Mouse (Mus musculus): Measurements from ENCODE around the gene Ralgapb. TPM values are rescaled to one million over a fixed set of nuclear protein-coding genes. Genes with fewer than 3 reads are reported as not detected.

The Ralgapb gene
- total RNA-seq, 2 experiments from 2014 or later: 25.8 to 54.0 TPM

DNA sequence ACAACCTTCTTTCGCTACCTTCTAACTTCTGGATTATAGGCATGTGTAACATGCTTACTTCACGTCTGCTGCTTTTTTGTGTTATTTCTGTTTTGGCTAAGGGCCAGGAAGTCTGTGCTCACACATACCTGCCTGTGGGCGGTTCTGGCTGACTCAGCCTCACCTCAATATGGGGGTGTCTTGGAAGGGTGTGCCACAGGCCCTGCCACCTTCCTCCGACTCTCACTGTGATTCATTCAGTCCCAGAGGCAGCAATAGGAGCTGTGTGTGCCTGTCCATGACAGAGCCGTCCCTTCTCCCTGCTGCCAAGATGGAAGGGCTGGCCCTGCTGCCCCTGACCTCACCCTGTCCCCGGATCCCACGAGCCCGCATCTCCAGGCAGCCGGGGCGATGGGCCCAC lies 102.9 kb downstream of the Ralgapb start, which contains the start of gene Arhgap40:
Arhgap40 (plus strand) TSS at position 269 of the 400 bp plus-strand sequence.
- no peak for ATAC-seq (replicated peaks; ENCODE audit: poor library complexity, severe bottlenecking)

DNA sequence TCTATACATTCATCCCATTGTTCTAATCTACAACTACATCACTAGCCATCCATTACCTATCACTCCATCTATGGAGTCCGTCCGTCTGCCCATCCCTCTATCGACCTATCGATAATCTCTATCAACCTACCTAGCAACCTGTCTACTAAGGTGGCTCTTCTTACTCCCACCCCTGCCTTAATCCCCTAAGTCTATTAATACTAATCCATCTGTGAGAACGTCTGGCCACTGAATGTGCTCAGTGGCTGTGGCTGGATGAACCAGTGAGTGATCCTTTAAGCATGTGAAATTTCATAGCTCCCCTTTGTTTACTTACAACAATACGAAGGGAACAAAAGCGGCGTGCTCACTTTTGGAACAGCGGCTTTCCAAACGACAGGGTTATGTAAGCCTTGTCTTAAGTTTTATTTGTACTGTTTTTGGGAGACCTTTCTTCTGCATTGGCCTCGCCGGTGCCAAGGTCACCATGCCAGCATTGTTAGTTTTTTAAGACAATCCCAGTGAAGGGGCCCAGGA lies 104.2 kb downstream of the Ralgapb start:
- no peak for ATAC-seq (replicated peaks; ENCODE audit: poor library complexity, severe bottlenecking)

DNA sequence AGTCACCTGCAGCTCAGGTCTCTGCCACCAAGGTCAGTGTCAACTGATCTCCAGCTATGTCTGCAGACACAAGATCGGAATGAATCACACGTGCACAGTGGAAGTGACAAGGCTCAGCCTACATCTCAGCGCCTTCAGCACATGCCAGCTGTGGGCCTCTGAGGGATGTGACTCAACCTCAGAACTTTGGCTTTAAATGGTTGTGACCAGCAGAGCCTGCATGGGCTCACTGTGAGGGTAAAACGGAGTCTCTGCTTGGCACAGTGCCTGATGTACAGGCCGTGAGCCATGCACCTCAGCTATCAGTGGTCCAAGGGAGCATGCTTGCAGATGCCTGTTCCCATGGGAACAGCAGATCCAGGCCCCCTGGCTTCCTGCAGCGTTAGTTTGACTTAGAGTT lies 108.9 kb downstream of the Ralgapb start:
- no peak for ATAC-seq (replicated peaks; ENCODE audit: poor library complexity, severe bottlenecking)

DNA sequence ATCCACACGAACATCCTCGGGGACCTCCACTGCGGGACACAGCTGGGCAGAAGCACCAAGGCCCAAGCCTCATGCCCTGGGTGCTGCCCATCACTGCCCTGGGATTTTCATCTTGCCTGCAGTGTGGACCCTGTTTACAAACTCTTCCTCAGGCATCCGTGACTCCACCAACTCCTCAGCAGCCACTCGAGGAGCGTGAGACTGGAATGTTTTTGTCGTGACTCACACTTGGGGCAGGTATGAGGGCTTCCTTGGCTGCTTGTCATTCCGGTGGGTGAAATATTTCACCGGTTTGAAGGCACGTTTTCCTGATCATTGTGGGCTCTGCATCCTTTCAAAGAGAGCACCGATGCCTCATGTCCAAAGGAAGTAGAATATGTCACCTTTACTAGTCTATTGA lies 109.4 kb downstream of the Ralgapb start:
- ATAC-seq (replicated peaks; ENCODE audit: poor library complexity, severe bottlenecking): no peak

DNA sequence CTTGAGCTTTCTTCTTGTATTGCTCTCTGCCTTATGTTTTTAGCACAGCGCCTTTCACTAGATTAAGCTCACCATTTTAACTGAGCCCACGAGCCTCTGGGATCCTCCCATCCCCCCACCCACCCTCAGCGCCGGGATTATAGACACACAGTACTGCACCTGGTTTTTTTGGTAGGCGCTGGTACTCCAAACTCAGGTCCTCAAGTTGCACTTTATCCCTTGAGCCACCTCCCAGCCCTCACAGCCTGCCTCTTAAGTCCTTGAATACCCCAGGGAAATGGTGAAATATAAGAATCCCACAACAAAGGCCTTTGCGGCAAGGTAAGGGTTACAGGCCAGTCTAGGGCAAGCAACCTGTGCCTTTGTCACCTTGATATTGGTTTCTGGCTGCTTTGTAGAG lies 110.2 kb downstream of the Ralgapb start:
- ATAC-seq (replicated peaks; ENCODE audit: poor library complexity, severe bottlenecking): no peak

DNA sequence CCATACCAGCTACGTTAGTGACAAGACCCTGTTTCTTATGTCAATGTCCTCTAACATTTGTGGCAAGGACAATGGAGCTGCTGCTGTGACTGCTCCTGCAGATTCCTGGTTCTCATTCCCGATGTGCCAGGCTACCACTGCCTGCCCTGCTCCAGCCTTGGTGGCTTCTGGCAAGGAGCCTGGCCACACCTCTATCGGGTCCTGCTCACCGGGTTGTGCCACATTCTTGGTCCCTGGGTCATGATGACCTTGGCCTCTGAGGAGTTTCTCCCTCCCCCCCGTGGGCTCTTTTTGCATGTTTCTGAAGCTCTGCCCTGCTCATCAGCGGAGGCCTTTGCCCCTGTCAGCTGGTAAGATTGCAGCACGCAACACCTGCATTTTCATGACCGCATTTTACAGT lies 113.4 kb downstream of the Ralgapb start:
- ATAC-seq (replicated peaks; ENCODE audit: poor library complexity, severe bottlenecking): no peak

DNA sequence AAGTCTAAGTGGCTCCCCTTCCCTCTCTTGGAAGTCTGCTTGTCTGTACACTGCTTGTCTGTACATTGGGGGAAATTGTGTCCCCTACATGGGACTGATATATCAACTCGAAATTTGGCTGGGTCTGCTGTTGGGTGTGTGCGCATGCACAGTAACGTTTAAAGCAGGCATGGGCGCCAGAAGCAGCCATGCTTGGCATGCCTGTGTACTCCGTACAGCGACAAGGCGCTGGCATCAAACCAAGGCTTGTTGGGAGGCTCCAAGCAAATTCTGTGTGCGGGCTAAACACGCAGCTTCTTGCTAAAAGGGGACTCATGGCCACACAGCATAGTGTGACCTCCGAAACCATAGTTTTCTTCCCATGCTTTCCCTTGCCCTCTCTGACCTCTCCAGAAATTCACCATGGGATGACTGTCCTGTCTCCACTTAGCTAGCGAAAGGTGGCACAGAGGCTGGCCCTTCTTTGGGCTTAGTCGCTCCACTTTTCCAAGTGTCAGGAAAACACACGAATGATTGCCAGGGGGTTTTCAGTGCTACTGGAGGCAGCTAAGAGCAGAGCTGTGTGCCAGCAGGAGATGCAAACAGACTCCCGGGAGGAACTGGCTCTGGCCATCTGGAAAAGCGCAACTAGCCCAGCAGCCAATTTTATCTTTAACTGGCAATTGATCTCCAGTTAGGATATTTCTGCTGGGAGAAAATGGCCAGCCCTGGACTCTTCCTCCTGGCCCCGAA lies 114.6 kb downstream of the Ralgapb start:
- no peak for ATAC-seq (replicated peaks; ENCODE audit: poor library complexity, severe bottlenecking)

DNA sequence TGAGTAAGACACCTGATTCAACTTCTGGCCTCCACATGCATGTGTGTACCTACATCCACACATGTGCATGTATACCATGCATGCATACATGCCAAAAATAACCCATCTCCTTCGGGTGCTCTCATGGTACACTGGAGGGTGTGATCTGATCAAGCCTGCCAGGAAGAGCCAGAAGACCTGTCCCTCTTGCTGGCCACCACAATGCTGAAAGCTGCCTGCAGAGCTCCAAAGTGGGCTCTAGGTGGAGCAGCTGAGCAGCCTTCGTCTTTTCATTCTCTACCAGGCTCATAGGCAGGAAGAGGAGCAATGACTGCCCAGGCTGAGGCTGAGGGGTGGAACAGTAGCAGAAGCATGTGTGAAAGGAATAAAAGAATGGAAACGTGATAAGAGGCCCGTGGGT lies 124.4 kb downstream of the Ralgapb start:
- ATAC-seq (replicated peaks; ENCODE audit: poor library complexity, severe bottlenecking): peak; percentile 89

DNA sequence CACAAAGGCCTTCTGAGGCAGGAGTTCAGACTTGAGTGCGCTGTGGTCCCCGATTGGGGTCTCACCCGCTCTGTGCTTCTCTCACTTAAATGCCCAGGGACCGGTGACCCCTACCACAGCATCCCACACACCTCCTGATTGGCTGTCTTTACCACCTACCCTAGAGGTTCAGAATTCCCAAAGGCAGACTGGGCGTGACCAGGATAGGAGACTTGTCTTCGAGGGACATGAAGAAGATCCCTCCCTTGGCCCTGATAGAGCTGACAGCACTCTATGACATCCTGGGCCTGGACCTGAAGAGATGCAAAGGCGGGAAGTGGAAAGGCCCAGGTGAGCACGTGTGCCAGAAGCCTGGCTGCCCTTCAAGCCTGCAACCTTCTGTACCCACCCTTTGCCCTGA lies 124.9 kb downstream of the Ralgapb start:
- no peak for ATAC-seq (replicated peaks; ENCODE audit: poor library complexity, severe bottlenecking)

DNA sequence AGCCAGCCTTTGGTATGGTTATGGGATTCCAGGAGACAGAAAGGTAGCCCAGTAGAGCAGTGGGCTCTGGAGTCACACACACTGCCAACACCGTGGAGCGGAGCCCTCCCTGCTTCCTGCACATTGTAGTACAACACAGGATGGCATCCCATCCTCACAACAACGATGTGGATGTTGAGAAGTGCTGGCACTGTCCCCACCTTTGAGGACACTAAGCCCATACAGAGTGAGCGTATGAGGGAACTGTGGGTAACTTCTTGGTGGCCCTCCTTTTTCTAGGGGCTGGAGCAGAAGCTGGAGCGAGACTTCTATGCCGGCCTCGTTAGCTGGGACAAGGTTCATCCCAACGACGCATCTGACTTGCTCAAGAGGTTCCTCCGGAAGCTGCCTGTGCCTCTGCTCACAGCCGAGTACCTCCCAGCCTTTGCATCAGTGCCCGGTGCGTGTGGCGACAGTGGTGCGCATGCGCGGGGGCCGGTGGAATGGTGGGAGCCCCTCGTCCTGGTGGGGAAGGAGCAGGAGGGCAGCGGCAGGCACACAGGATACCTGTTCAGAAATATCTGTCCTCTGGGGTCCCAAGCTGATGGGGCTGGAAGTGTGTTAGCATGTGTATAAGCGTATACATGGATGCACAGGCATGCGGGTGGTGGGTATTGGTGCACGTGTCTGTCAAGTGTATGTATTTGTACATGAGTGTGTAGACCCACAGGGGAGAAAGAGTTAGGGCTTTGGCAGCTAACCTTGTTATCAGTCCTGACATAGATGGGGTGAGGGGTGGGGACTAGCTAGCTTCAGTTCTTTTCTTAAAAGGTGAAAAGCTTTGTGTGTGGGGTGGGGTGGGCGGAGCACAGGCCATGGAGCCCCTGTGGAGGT lies 130.0 kb downstream of the Ralgapb start:
- ATAC-seq (replicated peaks; ENCODE audit: poor library complexity, severe bottlenecking): peak; percentile 89

DNA sequence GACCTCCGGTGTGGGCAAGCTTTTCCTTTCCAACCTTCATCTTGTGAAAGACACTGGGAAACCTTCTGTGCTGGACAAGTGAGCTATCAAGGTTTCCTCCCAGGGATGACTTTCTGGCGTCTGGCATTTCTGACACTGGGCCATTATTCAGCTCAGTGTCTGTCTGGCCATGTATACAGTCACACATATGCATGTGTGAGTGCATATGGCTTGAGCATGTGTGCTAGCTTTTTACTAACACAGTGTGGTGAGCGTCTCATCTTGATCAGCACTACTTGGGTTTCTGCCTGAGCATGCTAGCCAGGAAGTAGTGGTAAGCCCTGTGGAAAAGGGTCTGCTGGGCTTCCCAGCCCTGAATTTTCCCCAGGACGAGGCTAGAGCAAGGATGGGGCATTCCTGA lies 131.6 kb downstream of the Ralgapb start:
- ATAC-seq (replicated peaks; ENCODE audit: poor library complexity, severe bottlenecking): no peak

DNA sequence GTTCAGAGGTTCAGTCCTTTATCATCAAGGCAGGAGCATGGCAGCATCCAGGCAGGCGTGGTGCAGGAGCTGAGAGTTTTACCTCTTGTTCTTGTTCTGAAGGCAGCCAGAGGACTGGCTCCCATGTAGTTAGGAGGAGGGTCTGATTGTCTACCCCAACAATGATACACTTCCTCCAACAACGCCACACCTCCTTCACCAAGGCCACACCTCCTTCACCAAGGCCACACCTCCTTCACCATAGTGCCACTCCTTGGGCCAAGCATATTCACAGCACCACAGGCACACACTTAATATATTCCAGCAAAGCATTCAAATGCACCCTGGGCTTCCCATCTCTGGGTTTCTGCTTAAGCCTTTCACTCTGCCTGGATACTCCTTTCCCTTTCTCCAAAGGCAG lies 135.6 kb downstream of the Ralgapb start:
- ATAC-seq (replicated peaks; ENCODE audit: poor library complexity, severe bottlenecking): no peak; the same call in 1 of the 2 replicates

DNA sequence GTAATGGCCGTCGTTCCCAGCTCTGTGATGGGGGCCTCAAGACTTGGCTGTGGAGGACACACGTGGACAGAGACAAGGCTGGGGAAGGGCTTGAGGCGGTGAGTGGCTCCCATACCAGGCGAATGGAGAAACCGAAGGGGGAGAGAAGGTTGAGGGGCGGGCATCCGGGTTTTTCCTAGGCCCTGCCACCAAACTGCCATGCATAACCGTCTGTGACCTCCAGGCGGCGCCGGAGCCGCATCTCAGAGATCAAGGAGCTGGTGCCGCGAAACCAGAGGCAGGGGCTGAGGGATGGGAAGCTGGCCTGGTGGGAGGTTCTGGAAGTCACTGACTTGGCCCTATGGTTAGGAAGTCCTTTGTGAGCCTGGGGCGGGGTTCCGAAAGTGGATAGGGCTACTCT lies 137.1 kb downstream of the Ralgapb start:
- peak; percentile 92 for ATAC-seq (replicated peaks; ENCODE audit: poor library complexity, severe bottlenecking)

Other genes with a start within 250 kb of the Ralgapb start
- gene D630003M21Rik, start 180.6 kb upstream of the Ralgapb start, total RNA-seq (2014; fragmentation: Nextera tagmentation): 0.21 TPM in 1 of 2 replicates, not detected in the other
- gene D630003M21Rik, start 180.6 kb upstream of the Ralgapb start, total RNA-seq (2017): not detected in 2 replicates
- gene Bpi, start 151.8 kb upstream of the Ralgapb start, total RNA-seq (2014; fragmentation: Nextera tagmentation): not detected in 2 replicates
- gene Bpi, start 151.8 kb upstream of the Ralgapb start, total RNA-seq (2017): not detected in 2 replicates
- gene Lbp, start 103.4 kb upstream of the Ralgapb start, total RNA-seq (2014; fragmentation: Nextera tagmentation): 84.4 and 140 TPM in 2 replicates
- 200 and 215 TPM in 2 replicates for gene Lbp, start 103.4 kb upstream of the Ralgapb start, total RNA-seq (2017)
- 0.04 TPM in 1 of 2 replicates, not detected in the other for gene Snhg11, start 34.2 kb upstream of the Ralgapb start, total RNA-seq (2014; fragmentation: Nextera tagmentation)
- gene Snhg11, start 34.2 kb upstream of the Ralgapb start, total RNA-seq (2017): 0.21 TPM in 1 of 2 replicates, not detected in the other
- not detected in 2 replicates for gene Adig, start 92.8 kb downstream of the Ralgapb start, total RNA-seq (2014; fragmentation: Nextera tagmentation)
- not detected in 2 replicates for gene Adig, start 92.8 kb downstream of the Ralgapb start, total RNA-seq (2017)
- gene Arhgap40, start 102.9 kb downstream of the Ralgapb start, total RNA-seq (2014; fragmentation: Nextera tagmentation): not detected in 2 replicates
- 2.9 TPM in 1 of 2 replicates, not detected in the other for gene Arhgap40, start 102.9 kb downstream of the Ralgapb start, total RNA-seq (2017)
- gene Slc32a1, start 200.9 kb downstream of the Ralgapb start, total RNA-seq (2014; fragmentation: Nextera tagmentation): not detected in 2 replicates
- gene Slc32a1, start 200.9 kb downstream of the Ralgapb start, total RNA-seq (2017): not detected in 2 replicates
- gene Actr5, start 215.0 kb downstream of the Ralgapb start, total RNA-seq (2014; fragmentation: Nextera tagmentation): 15.6 and 18.5 TPM in 2 replicates
- 15.8 and 21.6 TPM in 2 replicates for gene Actr5, start 215.0 kb downstream of the Ralgapb start, total RNA-seq (2017)